Mouse (Mus musculus): ENCODE data around the gene Akr1c19.

Gene Akr1c19

DNA sequence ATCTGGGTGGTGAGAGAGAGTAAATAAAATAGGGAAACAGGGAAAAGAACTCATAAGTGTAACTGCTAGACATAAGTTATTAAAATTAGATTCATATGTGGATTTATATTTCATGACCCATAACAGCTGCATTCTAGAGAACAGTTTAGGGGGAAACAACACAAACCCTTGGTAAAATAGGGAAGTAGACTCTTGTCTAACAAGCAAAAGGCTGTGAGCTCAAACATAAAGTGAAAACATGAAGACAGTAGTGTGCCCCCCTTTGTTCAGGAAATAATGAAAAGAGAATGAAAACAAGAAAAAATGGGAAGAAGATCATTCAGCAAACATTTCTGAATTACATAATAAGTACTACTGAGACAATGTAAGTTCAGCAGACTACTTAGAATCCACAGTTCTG is 42.4 kb downstream of the Akr1c19 start:
- no peak for DNase-seq

DNA sequence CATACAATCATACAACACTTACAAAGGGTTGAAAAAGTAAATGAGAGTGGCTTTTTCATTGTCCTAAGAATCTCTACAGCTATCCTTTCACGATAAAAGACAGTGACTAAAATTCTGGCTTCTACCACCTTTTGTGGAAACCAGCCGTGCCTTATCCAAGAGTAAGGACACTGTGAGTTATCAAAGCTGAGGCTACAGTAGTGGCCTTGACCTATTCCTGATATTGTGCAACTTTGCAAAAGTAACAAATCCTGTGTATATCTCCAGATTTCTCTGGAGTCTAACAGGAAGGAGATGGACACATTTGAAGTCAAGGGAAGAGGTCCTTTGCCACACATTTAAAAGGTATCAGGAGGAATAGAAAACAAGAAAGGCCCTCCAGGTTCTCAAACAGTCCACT is 49.0 kb downstream of the Akr1c19 start:
- no peak for DNase-seq

DNA sequence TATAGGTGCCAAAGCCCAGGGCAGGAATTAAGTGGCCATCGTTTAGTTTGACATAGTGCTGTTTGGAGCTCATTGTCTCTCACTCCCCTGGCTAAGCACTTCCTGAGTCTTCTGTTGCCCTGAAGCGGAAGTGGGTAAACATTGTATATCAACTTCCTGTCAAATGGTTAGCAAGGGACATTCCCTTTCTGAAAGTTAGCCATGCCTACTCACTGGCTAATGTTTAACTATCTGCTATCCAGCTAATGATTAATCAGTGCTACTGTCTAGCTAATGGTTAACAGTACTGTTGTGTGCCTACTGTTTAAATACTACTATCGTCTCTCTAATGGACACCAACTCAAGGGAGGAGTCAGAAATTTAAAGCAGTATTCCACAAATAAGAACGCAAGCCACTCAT is 50.8 kb downstream of the Akr1c19 start, which contains the start of gene Akr1c12:
Akr1c12 (minus strand) TSS at position 150 of the 400 bp plus-strand sequence.
- peak; percentile 17 to 54 for DNase-seq

DNA sequence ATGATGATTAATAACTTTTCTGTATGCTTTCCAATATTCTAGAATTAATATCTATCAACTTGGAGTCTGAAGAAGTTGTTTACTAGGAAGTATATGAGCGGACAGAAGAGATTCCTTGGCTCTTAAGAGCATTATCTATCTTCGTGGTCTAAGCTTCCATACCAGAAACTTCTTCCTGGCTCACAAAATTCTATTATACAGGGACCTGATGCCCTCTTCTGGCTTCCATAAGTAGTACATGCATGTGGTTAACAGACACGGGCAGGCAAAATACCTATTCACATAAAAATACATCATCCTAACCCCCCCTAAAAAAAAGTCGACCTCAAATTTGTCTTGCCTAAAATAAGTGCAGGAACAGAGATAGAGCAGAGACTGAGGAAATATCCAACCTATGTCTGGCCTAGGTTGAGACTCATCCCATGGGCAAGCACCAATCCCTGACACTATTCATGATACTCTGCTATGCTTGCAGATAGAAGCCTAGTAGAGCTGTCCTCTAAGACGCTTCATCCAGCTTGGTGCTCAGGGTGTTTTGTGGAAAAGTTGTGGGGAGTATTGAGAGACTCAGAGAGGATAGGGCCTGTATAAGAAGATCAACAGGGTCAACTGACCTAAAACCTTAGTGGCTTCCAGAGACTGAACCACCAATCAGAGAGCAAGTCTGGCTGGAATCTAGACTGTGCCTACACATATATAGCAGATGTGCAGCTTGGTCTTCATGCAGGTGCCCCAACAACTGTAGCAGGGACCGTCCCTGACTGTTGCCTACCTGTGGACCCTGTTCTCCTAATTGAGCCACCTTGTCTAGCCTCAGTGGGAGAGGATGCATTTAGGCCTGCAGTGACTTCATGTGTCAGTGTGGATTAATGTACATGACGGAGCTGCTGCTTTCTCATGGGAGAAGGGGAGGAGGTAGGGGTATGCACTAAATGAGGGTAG is 53.2 kb downstream of the Akr1c19 start:
- DNase-seq = peak; percentile 63 to 69

DNA sequence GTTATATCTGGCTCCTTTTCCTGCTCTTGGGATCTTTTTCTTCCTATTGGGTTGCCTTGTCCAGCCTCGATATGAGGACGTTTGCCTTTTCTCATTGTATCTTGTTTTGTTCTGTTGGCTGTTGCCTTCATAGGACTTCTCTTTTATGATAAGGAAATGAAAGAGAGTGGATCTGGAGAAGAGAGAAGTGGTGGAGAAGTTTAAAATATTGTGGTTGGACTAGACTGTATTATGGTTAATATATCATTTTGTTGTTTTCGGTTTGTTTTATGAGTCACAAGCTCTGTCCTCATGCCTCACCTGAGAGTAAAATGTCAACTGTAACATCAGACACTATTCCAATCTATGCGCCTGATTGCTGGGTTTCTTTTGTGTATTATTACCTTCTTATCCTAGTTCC is 68.5 kb downstream of the Akr1c19 start:
- no peak for DNase-seq

All from kidney, postnatal 36 days (tissue).